Mouse (Mus musculus) forebrain, embryonic 13.5 days (tissue): Measurements from ENCODE around the gene Pus10. TPM values are rescaled to one million over a fixed set of nuclear protein-coding genes. Genes with fewer than 3 reads are reported as not detected.
"Not testable (repeated sequence)": the region's sequence is repeated elsewhere in the genome, so short reads cannot be mapped to it uniquely, and the experiment has no call there.

Source experiments
- ATAC-seq: fragments of 200-750 bp; cut with Nextera tagmentation; 2 replicates; pipeline ENCODE4 v1.8.0; 2017
- H3K27ac ChIP-seq: fragments of 300-500 bp; sonication (generic); 2 replicates; pipeline ENCODE4 v1.5.1; 2015; ENCODE audit warnings: inconsistent platforms, mild to moderate bottlenecking, moderate library complexity
- H3K27me3 ChIP-seq: fragments of 300-500 bp; sonication (generic); 2 replicates; pipeline ENCODE4 v1.6.1; 2015; ENCODE audit warnings: mild to moderate bottlenecking, inconsistent platforms
- H3K36me3 ChIP-seq: fragments of 300-500 bp; sonication (generic); 2 replicates; pipeline ENCODE4 v1.6.1; 2015; ENCODE audit warnings: mild to moderate bottlenecking, inconsistent platforms; ENCODE audit not compliant: poor library complexity, severe bottlenecking
- H3K4me1 ChIP-seq: fragments of 300-500 bp; sonication (generic); 2 replicates; pipeline ENCODE4 v1.6.1; 2015; ENCODE audit warnings: inconsistent platforms
- H3K4me2 ChIP-seq: fragments of 300-500 bp; sonication (generic); 2 replicates; pipeline ENCODE4 v1.6.1; 2015; ENCODE audit warnings: inconsistent platforms, mild to moderate bottlenecking, moderate library complexity
- H3K4me3 ChIP-seq: fragments of 300-500 bp; sonication (generic); 2 replicates; pipeline ENCODE4 v1.5.1; 2015; ENCODE audit warnings: mild to moderate bottlenecking, inconsistent platforms
- H3K9ac ChIP-seq: fragments of 300-500 bp; sonication (generic); 2 replicates; pipeline ENCODE4 v1.6.1; 2015; ENCODE audit warnings: mild to moderate bottlenecking, inconsistent platforms
- H3K9me3 ChIP-seq: fragments of 300-500 bp; sonication (generic); replicated peaks from 2 replicates; pipeline ENCODE4 v1.6.1; 2016; ENCODE audit warnings: inconsistent platforms
- WGBS: fragments of 180-500 bp; shearing (Covaris S2); methylation state at CpG from one replicate; pipeline ENCODE4 v1.1.7; 2015; 5-methylcytosine and 5-hydroxymethylcytosine counted together
- polyA plus RNA-seq: library from polyadenylated mRNA; unstranded; fragments of >200 nt; fragmentation: Nextera tagmentation; extraction: Ambion mirVana; gene quantifications from 2 replicates; pipeline ENCODE4 v1.2.1, GENCODE M21; 2015

Gene Pus10
- polyA plus RNA-seq, 1 experiment from 2014 or later = 16.4 TPM

GRCm38 (mm10) chr11:23734749-23735286 is 69.3 kb downstream of the Pus10 start:
- Histone ChIP-seq H3K27ac (no peak overlapping the region), H3K4me1 (no peaks in the 10 kb centered on the region), H3K9ac (no peak overlapping the region), H3K36me3 (peaks cover 23% of the 10 kb centered on the region), H3K27me3 (no peaks in the 10 kb centered on the region), H3K4me3 (no peak overlapping the region), H3K9me3 (no peaks in the 10 kb centered on the region), H3K4me2 (no peak overlapping the region)
- ATAC-seq = no peak
- 93% methylated on average over 6 of the region's 6 CpGs for WGBS

GRCm38 (mm10) chr11:23735820-23736470 is 70.5 kb downstream of the Pus10 start:
- Histone ChIP-seq H3K9ac (no peak overlapping the region), H3K4me2 (no peak overlapping the region), H3K27me3 (no peaks in the 10 kb centered on the region), H3K4me3 (no peak overlapping the region), H3K27ac (no peak overlapping the region), H3K4me1 (no peaks in the 10 kb centered on the region), H3K9me3 (no peaks in the 10 kb centered on the region), H3K36me3 (peaks cover 15% of the 10 kb centered on the region; the same call in 1 of the 2 replicates)
- ATAC-seq = no peak

- no peak for ATAC-seq
- H3K9ac ChIP-seq = no peak overlapping the region
- H3K27me3 ChIP-seq = no peaks in the 10 kb centered on the region
- WGBS = 72% methylated on average over 4 of the region's 4 CpGs
- H3K4me1 ChIP-seq = no peaks in the 10 kb centered on the region
- H3K36me3 ChIP-seq = no peaks in the 10 kb centered on the region
- no peak overlapping the region for H3K27ac ChIP-seq
- H3K4me2 ChIP-seq = no peak overlapping the region
- no peak overlapping the region for H3K4me3 ChIP-seq
- H3K9me3 ChIP-seq = no peaks in the 10 kb centered on the region
Observed at GRCm38 (mm10) chr11:23740895-23741294, 75.4 kb downstream of the Pus10 start.

GRCm38 (mm10) chr11:23741386-23741785 is 75.9 kb downstream of the Pus10 start:
- Histone ChIP-seq H3K4me3 (no peak overlapping the region), H3K27ac (no peak overlapping the region), H3K9ac (no peak overlapping the region), H3K27me3 (no peaks in the 10 kb centered on the region), H3K4me1 (no peaks in the 10 kb centered on the region), H3K36me3 (no peaks in the 10 kb centered on the region), H3K9me3 (no peaks in the 10 kb centered on the region), H3K4me2 (no peak overlapping the region)
- 89% methylated on average over 7 of the region's 7 CpGs for WGBS
- no peak for ATAC-seq

- Histone ChIP-seq H3K36me3 (no peaks in the 10 kb centered on the region), H3K4me1 (no peaks in the 10 kb centered on the region), H3K9me3 (no peaks in the 10 kb centered on the region), H3K27me3 (no peaks in the 10 kb centered on the region), H3K9ac (no peak overlapping the region), H3K4me2 (no peak overlapping the region), H3K4me3 (no peak overlapping the region), H3K27ac (no peak overlapping the region)
- no peak for ATAC-seq
- WGBS = 93% methylated on average over 3 of the region's 3 CpGs
Observed at GRCm38 (mm10) chr11:23744352-23744751, 78.9 kb downstream of the Pus10 start.

- Histone ChIP-seq H3K4me2 (no peak overlapping the region), H3K9ac (no peak overlapping the region), H3K27me3 (no peaks in the 10 kb centered on the region), H3K4me1 (no peaks in the 10 kb centered on the region), H3K4me3 (no peak overlapping the region), H3K36me3 (no peaks in the 10 kb centered on the region), H3K27ac (no peak overlapping the region), H3K9me3 (no peaks in the 10 kb centered on the region)
- no peak for ATAC-seq
- 83% methylated on average over 4 of the region's 4 CpGs for WGBS
Observed at GRCm38 (mm10) chr11:23746102-23746501, 80.6 kb downstream of the Pus10 start.

- Histone ChIP-seq H3K9ac (no peak overlapping the region), H3K27ac (no peak overlapping the region), H3K4me1 (no peaks in the 10 kb centered on the region), H3K4me3 (no peak overlapping the region), H3K9me3 (no peaks in the 10 kb centered on the region), H3K27me3 (no peaks in the 10 kb centered on the region), H3K4me2 (no peak overlapping the region), H3K36me3 (no peaks in the 10 kb centered on the region)
- no peak for ATAC-seq
- WGBS = 87% methylated on average over 1 of the region's 1 CpGs
Observed at GRCm38 (mm10) chr11:23753136-23753710, 87.7 kb downstream of the Pus10 start.

GRCm38 (mm10) chr11:23754329-23754728 is 88.9 kb downstream of the Pus10 start:
- ATAC-seq = no peak

GRCm38 (mm10) chr11:23758218-23758617 is 92.7 kb downstream of the Pus10 start:
- Histone ChIP-seq H3K9me3 (no peaks in the 10 kb centered on the region), H3K27ac (no peak overlapping the region), H3K36me3 (no peaks in the 10 kb centered on the region), H3K4me1 (no peaks in the 10 kb centered on the region), H3K27me3 (no peaks in the 10 kb centered on the region), H3K9ac (no peak overlapping the region), H3K4me3 (no peak overlapping the region), H3K4me2 (no peak overlapping the region)
- 82% methylated on average over 2 of the region's 2 CpGs for WGBS
- no peak for ATAC-seq

More at GRCm38 (mm10) chr11:23754329-23754728, 88.9 kb downstream of the Pus10 start:
- H3K4me1 ChIP-seq = no peaks in the 10 kb centered on the region
- no peak overlapping the region for H3K27ac ChIP-seq
- no peak overlapping the region for H3K4me2 ChIP-seq
- no peaks in the 10 kb centered on the region for H3K9me3 ChIP-seq
- H3K4me3 ChIP-seq = no peak overlapping the region
- H3K36me3 ChIP-seq = no peaks in the 10 kb centered on the region
- no peak overlapping the region for H3K9ac ChIP-seq
- no peaks in the 10 kb centered on the region for H3K27me3 ChIP-seq

GRCm38 (mm10) chr11:23762635-23763034 is 97.2 kb downstream of the Pus10 start:
- WGBS = 93% methylated on average over 2 of the region's 2 CpGs
- Histone ChIP-seq H3K9me3 (no peaks in the 10 kb centered on the region), H3K4me2 (no peak overlapping the region), H3K36me3 (no peaks in the 10 kb centered on the region), H3K27ac (no peak overlapping the region), H3K9ac (no peak overlapping the region), H3K4me1 (no peaks in the 10 kb centered on the region), H3K27me3 (no peaks in the 10 kb centered on the region), H3K4me3 (no peak overlapping the region)
- no peak for ATAC-seq

- 86% methylated on average over 5 of the region's 5 CpGs for WGBS
- not testable (repeated sequence) for H3K4me3 ChIP-seq, H3K4me2 ChIP-seq, H3K27ac ChIP-seq, H3K9me3 ChIP-seq, H3K36me3 ChIP-seq, H3K9ac ChIP-seq, H3K4me1 ChIP-seq, ATAC-seq, H3K27me3 ChIP-seq
Observed at GRCm38 (mm10) chr11:23767369-23767768, 101.9 kb downstream of the Pus10 start.

- H3K9ac ChIP-seq = no peak overlapping the region
- H3K9me3 ChIP-seq = no peaks in the 10 kb centered on the region
- peaks cover 9% of the 10 kb centered on the region; the same call in 1 of the 2 replicates for H3K27me3 ChIP-seq
- peaks cover 7% of the 10 kb centered on the region for H3K4me1 ChIP-seq
- no peak for ATAC-seq
- H3K27ac ChIP-seq = no peak overlapping the region
- H3K4me2 ChIP-seq = no peak overlapping the region
- no peak overlapping the region for H3K4me3 ChIP-seq
- H3K36me3 ChIP-seq = no peaks in the 10 kb centered on the region
- WGBS = 86% methylated on average over 1 of the region's 1 CpGs
Observed at GRCm38 (mm10) chr11:23767928-23768327, 102.5 kb downstream of the Pus10 start.

- Histone ChIP-seq H3K4me2 (no peak overlapping the region), H3K4me3 (no peak overlapping the region), H3K36me3 (no peaks in the 10 kb centered on the region), H3K27ac (no peak overlapping the region), H3K27me3 (peaks cover 17% of the 10 kb centered on the region), H3K4me1 (peaks cover 7% of the 10 kb centered on the region), H3K9ac (no peak overlapping the region), H3K9me3 (no peaks in the 10 kb centered on the region)
- ATAC-seq = no peak
Observed at GRCm38 (mm10) chr11:23769033-23769432, 103.6 kb downstream of the Pus10 start.
